32 mouse cellular contexts compared by ENCODE assay signal in genomic region chr8:111477761-111478465, GRCm38 (mm10). TPM values are rescaled to one million over a fixed set of nuclear protein-coding genes. Genes with fewer than 3 reads are reported as not detected.
A peak's percentile ranks its signal among the peaks of the same experiment; 100 is the strongest.
DNase-seq lines count a peak whose midpoint lies in the region; ATAC-seq and TF ChIP-seq lines count a peak whose summit lies in the region.
"Had no signal": no experiment of that assay in that cellular context is flagged by ENCODE, and none has a peak within 500 bp of the region (broad histone marks: within the 10 kb centered on the region; RNA-seq: fewer than 3 reads in every experiment).

No protein-coding gene starts in this region.

- TF ChIP-seq EP300 in CH12.LX (IDR thresholded peaks at IDR 0.05; ENCODE audit: low read length) = no peak; the same call in 1 of the 2 replicates

- peak; percentile 39 for DNase-seq in 3134 (ENCODE audit: extremely low read depth, insufficient read length, low spot score)
- DNase-seq in CH12.LX (ENCODE audit: extremely low read depth) = peak; percentile 71
- peak; percentile 40 for DNase-seq in adipocyte (ENCODE audit: low spot score)
- DNase-seq in right cerebral cortex, postnatal 36 days (ENCODE audit: low spot score in 2 of 2) = no peak
- DNase-seq in natural killer cell, adult 2 months (ENCODE audit: low spot score in 2 of 2) = no peak
- no peak for DNase-seq in retina, embryonic 14.5 days (ENCODE audit: low spot score)
- DNase-seq in liver, embryonic 11.5 days (ENCODE audit: low spot score) = no peak
- DNase-seq: adrenal gland, postnatal 25 days; cerebellum, adult 18-20 months; cerebellum, postnatal 10 days; gastrocnemius, postnatal 14 days; heart, adult 18-20 months; heart, postnatal 36 days; kidney, adult 9 months; kidney, postnatal 10 days; liver; lung, embryonic 14.5 days; lung, postnatal 14 days had no signal

- peak; percentile 30; the same call in 1 of the 2 replicates for ATAC-seq in granulocyte monocyte progenitor cell, adult 5-6 weeks (replicated peaks; ENCODE audit: poor library complexity, severe bottlenecking)
- ATAC-seq in liver, embryonic 11.5 days (replicated peaks; ENCODE audit: low FRiP score) = no peak
- ATAC-seq: activated CD4-positive, CD25-positive, alpha-beta regulatory T cell, adult 4 months; forebrain, embryonic 14.5 days; intestine, postnatal 0 days; midbrain, embryonic 16.5 days had no signal

- H3K27ac ChIP-seq in CH12.LX (ENCODE audit: insufficient read depth, low read depth) = no peak overlapping the region
- H3K27ac ChIP-seq in liver, embryonic 11.5 days (ENCODE audit: low read depth, low read length) = no peak overlapping the region
- H3K27ac ChIP-seq: embryonic facial prominence, embryonic 10.5 days; embryonic facial prominence, embryonic 15.5 days; hindbrain, embryonic 12.5 days; liver, embryonic 15.5 days; neural tube, embryonic 13.5 days; stomach, embryonic 15.5 days had no signal

- H3K79me2 ChIP-seq in CH12.LX (replicated peaks; ENCODE audit: control insufficient read depth, extremely low read depth, insufficient read depth, poor library complexity, severe bottlenecking) = no peaks in the 10 kb centered on the region

- no peaks in the 10 kb centered on the region for H3K27me3 ChIP-seq in CH12.LX (replicated peaks)
- no peaks in the 10 kb centered on the region for H3K27me3 ChIP-seq in liver, embryonic 11.5 days (replicated peaks; ENCODE audit: control insufficient read depth, insufficient read depth, low read length)
- H3K27me3 ChIP-seq: embryonic facial prominence, embryonic 15.5 days; hindbrain, embryonic 12.5 days; liver, embryonic 15.5 days; neural tube, embryonic 13.5 days; stomach, embryonic 15.5 days had no signal

- 86% methylated on average over 5 of the region's 5 CpGs for WGBS in liver, embryonic 11.5 days

- H3K4me3 ChIP-seq in CH12.LX (replicated peaks in 1 of 3; ENCODE audit: low read depth in 2 of 3, low read length in 2 of 3, poor library complexity in 1 of 3) = no peak overlapping the region
- no peak overlapping the region for H3K4me3 ChIP-seq in liver, embryonic 11.5 days (ENCODE audit: low read depth, low read length)
- H3K4me3 ChIP-seq: embryonic facial prominence, embryonic 10.5 days; embryonic facial prominence, embryonic 15.5 days; hindbrain, embryonic 12.5 days; liver, embryonic 15.5 days; neural tube, embryonic 13.5 days; stomach, embryonic 15.5 days had no signal

- no peak for TF ChIP-seq RAD21 in CH12.LX (IDR thresholded peaks at IDR 0.05; ENCODE audit: low read depth, low read length)

- H3K4me1 ChIP-seq in CH12.LX (ENCODE audit: control insufficient read depth in 1 of 2, insufficient read depth in 2 of 2) = peaks cover 2 to 13% of the 10 kb centered on the region in 2 experiments; a peak in 3 of 4 replicates
- H3K4me1 ChIP-seq in liver, embryonic 11.5 days (replicated peaks; ENCODE audit: control insufficient read depth, insufficient read depth, low read length) = no peaks in the 10 kb centered on the region
- H3K4me1 ChIP-seq: embryonic facial prominence, embryonic 10.5 days; embryonic facial prominence, embryonic 15.5 days; hindbrain, embryonic 12.5 days; liver, embryonic 15.5 days; neural tube, embryonic 13.5 days; stomach, embryonic 15.5 days had no signal

- peaks cover 2% of the 10 kb centered on the region for H3K9me3 ChIP-seq in CH12.LX (replicated peaks; ENCODE audit: low read length)
- H3K9me3 ChIP-seq in liver, embryonic 11.5 days (ENCODE audit: control insufficient read depth, low read length) = no peaks in the 10 kb centered on the region
- H3K9me3 ChIP-seq: embryonic facial prominence, embryonic 10.5 days; embryonic facial prominence, embryonic 15.5 days; G1E; hindbrain, embryonic 12.5 days; liver, embryonic 15.5 days; neural tube, embryonic 13.5 days; stomach, embryonic 15.5 days had no signal

- no peak for TF ChIP-seq CTCF in CH12.LX (conservative IDR thresholded peaks at IDR 0.05 in 1 of 2, IDR thresholded peaks at IDR 0.05 in 1 of 2; ENCODE audit: low read depth in 2 of 2, low read length in 2 of 2)

- H3K9ac ChIP-seq in CH12.LX (ENCODE audit: insufficient read depth, low read depth) = no peak overlapping the region
- H3K9ac ChIP-seq in liver, embryonic 11.5 days (ENCODE audit: low read depth, low read length) = no peak overlapping the region
- H3K9ac ChIP-seq: embryonic facial prominence, embryonic 15.5 days; hindbrain, embryonic 12.5 days; liver, embryonic 15.5 days; lung, embryonic 14.5 days; neural tube, embryonic 13.5 days; stomach, embryonic 15.5 days had no signal

- TF ChIP-seq POLR2A in CH12.LX (IDR thresholded peaks at IDR 0.05; ENCODE audit: low read depth, low read length) = no peak

- H3K36me3 ChIP-seq in CH12.LX (replicated peaks in 1 of 2; ENCODE audit: control insufficient read depth in 1 of 2, insufficient read depth in 1 of 2, low read length in 1 of 2) = peaks cover 26 to 83% of the 10 kb centered on the region in 2 experiments
- H3K36me3 ChIP-seq in liver, embryonic 11.5 days (ENCODE audit: control insufficient read depth, insufficient read depth, low read length) = peaks cover 12% of the 10 kb centered on the region

- H3K4me2 ChIP-seq in CH12.LX (ENCODE audit: insufficient read depth, low read depth, poor library complexity, severe bottlenecking) = no peak overlapping the region
- H3K4me2 ChIP-seq in liver, embryonic 11.5 days = no peak overlapping the region
- H3K4me2 ChIP-seq: embryonic facial prominence, embryonic 15.5 days; heart, embryonic 11.5 days; hindbrain, embryonic 12.5 days; liver, embryonic 15.5 days; lung, embryonic 14.5 days; midbrain, embryonic 11.5 days; neural tube, embryonic 13.5 days; stomach, embryonic 15.5 days had no signal

- in situ Hi-C loops in CH12.LX (cut with MboI; ENCODE audit: low pct_ligation_motif_present, low pct_unique_long_range_greater_than_20kb, low sequenced_read_pairs) = no loop called here

- dilution Hi-C loops in CH12.LX (cut with MboI; ENCODE audit: extremely low pct_ligation_motif_present, extremely low pct_unique_long_range_greater_than_20kb, low sequenced_read_pairs) = no loop called here

TF ChIP-seq in CH12.LX, 34 proteins besides CTCF, POLR2A, EP300 and RAD21:
- no peak for TF ChIP-seq MXI1 (IDR thresholded peaks at IDR 0.05; ENCODE audit: low read depth, low read length)
- TF ChIP-seq NELFE (IDR thresholded peaks at IDR 0.05; ENCODE audit: low read depth, low read length) = no peak
- TF ChIP-seq ZC3H11A (IDR thresholded peaks at IDR 0.05; ENCODE audit: low read depth, low read length) = no peak
- TF ChIP-seq KAT2A (IDR thresholded peaks at IDR 0.05; ENCODE audit: insufficient replicate concordance, low read length) = no peak
- TF ChIP-seq POLR2AphosphoS2 (IDR thresholded peaks at IDR 0.05; ENCODE audit: low read depth, low read length) = no peak

RNA-seq across cellular contexts. Expression of gene Wdr59, which starts 44.0 kb away (rescaled TPM):
- total RNA-seq in CH12.LX (2012; rRNA removed) (5.6 and 6.2 TPM in 2 replicates), CH12.LX (2014; rRNA removed) (6.8 and 8.1 TPM in 2 replicates)
- 15.6 TPM in 2 replicates for polyA plus RNA-seq in CH12.LX (2012; ENCODE audit: insufficient read length, low read depth)
- total RNA-seq in granulocyte monocyte progenitor cell, adult 5-6 weeks (2014; fragmentation: Nextera tagmentation) = 6.7 and 7.7 TPM in 2 replicates
- 4.0 and 5.6 TPM in 2 replicates for total RNA-seq in granulocyte monocyte progenitor cell, adult 5-6 weeks (2017)
- polyA plus RNA-seq in liver, embryonic 11.5 days (2014; fragmentation: Nextera tagmentation; extraction: Ambion mirVana) = 3.1 and 3.8 TPM in 2 replicates

RNA-seq across cellular contexts. Expression of gene Znrf1, which starts 58.0 kb away (rescaled TPM):
- total RNA-seq in CH12.LX (2012; rRNA removed) (9.3 and 10.7 TPM in 2 replicates), CH12.LX (2014; rRNA removed) (9.5 and 11.6 TPM in 2 replicates)
- polyA plus RNA-seq in CH12.LX (2012; ENCODE audit: insufficient read length, low read depth) = 21.2 and 25.3 TPM in 2 replicates
- 84.7 and 119 TPM in 2 replicates for total RNA-seq in granulocyte monocyte progenitor cell, adult 5-6 weeks (2014; fragmentation: Nextera tagmentation)
- total RNA-seq in granulocyte monocyte progenitor cell, adult 5-6 weeks (2017) = 63.4 and 75.4 TPM in 2 replicates
- polyA plus RNA-seq in liver, embryonic 11.5 days (2014; fragmentation: Nextera tagmentation; extraction: Ambion mirVana) = 24.9 and 27.6 TPM in 2 replicates

Comparison
In these comparisons a context has a peak if more than half of its experiments do, and no peak if none do; other contexts are left out.
1. DNase-seq: peak in 3134 (single experiment), CH12.LX (single experiment) and adipocyte (single experiment); none in right cerebral cortex, postnatal 36 days (0 of 2), natural killer cell, adult 2 months (0 of 2), retina, embryonic 14.5 days (single experiment) and liver, embryonic 11.5 days (single experiment).
2. RNA of gene Znrf1, which starts 58.0 kb away (total RNA-seq): 63.4 to 119 TPM in granulocyte monocyte progenitor cell, adult 5-6 weeks; 9.3 to 11.6 TPM in CH12.LX; every median in the first group is over 4 times any median in the second.